Mouse (Mus musculus) limb, embryonic 11.5 days (tissue): ENCODE results near the gene Acsl3. TPM values are rescaled to one million over a fixed set of nuclear protein-coding genes. Genes with fewer than 3 reads are reported as not detected.

ENCODE experiments used
- ATAC-seq: fragments of 200-750 bp; cut with Nextera tagmentation; 2 replicates; pipeline ENCODE4 v1.8.0; 2017; ENCODE audit warnings: low read depth; ENCODE audit not compliant: insufficient number of reproducible peaks, low FRiP score, low TSS enrichment
- DNase-seq: peaks from one replicate; pipeline ENCODE4 v3.0.0-alpha.2; 2015; ENCODE audit warnings: low spot score
- H3K27ac ChIP-seq: fragments of 300-500 bp; sonication (generic); replicated peaks from 2 replicates; pipeline ENCODE4 v1.5.1; 2014; ENCODE audit warnings: low read depth, mild to moderate bottlenecking, low read length
- H3K27me3 ChIP-seq: fragments of 300-500 bp; sonication (generic); 2 replicates; pipeline ENCODE4 v1.6.1; 2014; ENCODE audit warnings: mild to moderate bottlenecking, low read length, mixed read lengths; ENCODE audit not compliant: control insufficient read depth, insufficient read depth
- H3K36me3 ChIP-seq: fragments of 300-500 bp; sonication (generic); 2 replicates; pipeline ENCODE4 v1.6.1; 2014; ENCODE audit warnings: mild to moderate bottlenecking, low read length, moderate library complexity, mixed read lengths; ENCODE audit not compliant: control insufficient read depth, insufficient read depth
- H3K4me1 ChIP-seq: fragments of 300-500 bp; sonication (generic); 2 replicates; pipeline ENCODE4 v1.6.1; 2014; ENCODE audit warnings: low read length, mixed read lengths; ENCODE audit not compliant: control insufficient read depth, insufficient read depth
- H3K4me2 ChIP-seq: fragments of 300-500 bp; sonication (generic); 2 replicates; pipeline ENCODE4 v1.6.1; 2014; ENCODE audit warnings: low read depth, mild to moderate bottlenecking, moderate library complexity; ENCODE audit not compliant: severe bottlenecking
- H3K4me3 ChIP-seq: fragments of 300-500 bp; sonication (generic); 2 replicates; pipeline ENCODE4 v1.5.1; 2014; ENCODE audit warnings: low read depth, low read length
- H3K9ac ChIP-seq: fragments of 300-500 bp; sonication (generic); 2 replicates; pipeline ENCODE4 v1.6.1; 2014; ENCODE audit warnings: mild to moderate bottlenecking, low read length
- H3K9me3 ChIP-seq: fragments of 300-500 bp; sonication (generic); 2 replicates; pipeline ENCODE4 v1.6.1; 2016; ENCODE audit warnings: low read length; ENCODE audit not compliant: control insufficient read depth
- WGBS: fragments of 180-500 bp; shearing (Covaris S2); extraction: QIAGEN DNeasy Blood & Tissue Kit; methylation state at CpG from one replicate; pipeline ENCODE4 v1.1.7; 2014; 5-methylcytosine and 5-hydroxymethylcytosine counted together
- polyA plus RNA-seq: library from polyadenylated mRNA; unstranded; fragments of >200 nt; fragmentation: Nextera tagmentation; extraction: Ambion mirVana; gene quantifications from 2 replicates; pipeline ENCODE4 v1.2.1, GENCODE M21; 2014

Gene Acsl3
- polyA plus RNA-seq: 85.6 and 88.6 TPM in 2 replicates

DNA sequence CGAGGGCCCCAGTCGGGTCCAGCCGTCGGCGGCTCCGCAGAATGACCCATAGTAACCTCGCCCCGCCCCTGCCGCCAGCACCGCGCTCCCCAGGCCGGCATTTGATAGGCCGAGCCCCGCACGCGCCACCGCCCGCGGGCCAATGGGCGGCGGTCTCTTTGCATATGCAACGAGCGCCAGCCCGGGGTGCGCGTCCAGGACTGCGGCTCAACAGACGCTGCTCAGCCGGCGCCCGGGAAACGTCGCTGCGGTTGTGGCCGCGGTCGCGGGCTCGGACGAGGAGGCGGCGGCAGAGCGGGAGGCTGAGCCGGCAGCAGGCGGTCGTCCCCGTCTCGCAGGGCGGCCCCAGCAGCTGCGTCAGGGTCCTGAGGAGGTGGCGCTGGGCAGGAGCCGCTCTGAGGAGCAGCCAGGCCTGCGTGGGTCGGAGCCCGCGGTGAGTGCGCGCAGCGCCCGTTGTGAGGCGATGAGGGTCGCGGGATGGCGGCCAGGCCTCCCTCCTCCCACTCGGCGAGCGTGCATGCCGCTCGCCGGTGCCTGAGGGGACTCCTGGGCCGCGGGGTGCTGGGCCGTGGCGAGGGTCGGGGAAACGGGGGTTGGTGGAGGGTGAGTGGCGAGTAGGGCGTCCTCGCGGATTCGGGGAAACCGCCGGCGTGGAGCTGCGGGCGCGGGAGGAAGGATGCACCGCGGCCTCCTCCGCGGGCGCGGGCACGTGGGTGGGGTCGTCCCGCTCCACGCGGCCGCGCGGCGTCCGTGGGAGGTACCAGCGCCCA lies at the start of gene Acsl3, which contains the start of gene Utp14b:
TSS of gene Acsl3 (plus strand) at position 155 of the 770 bp plus-strand sequence.
TSS of gene Utp14b (plus strand) at position 368 of the 770 bp plus-strand sequence.
- Histone ChIP-seq H3K27me3 (no peaks in the 10 kb centered on the region), H3K9me3 (no peaks in the 10 kb centered on the region), H3K4me1 (peaks cover 11% of the 10 kb centered on the region), H3K4me2 (peak within 1 kb of the TSS; percentile 74), H3K27ac (peak within 1 kb of the TSS; percentile 97), H3K4me3 (peak within 1 kb of the TSS; percentile 94), H3K36me3 (no peaks in the 10 kb centered on the region), H3K9ac (peak within 1 kb of the TSS; percentile 96)
- WGBS: under 1% methylated on average over 92 of the region's 104 CpGs
- DNase-seq (peak; percentile 98), ATAC-seq (peak; percentile 100)

DNA sequence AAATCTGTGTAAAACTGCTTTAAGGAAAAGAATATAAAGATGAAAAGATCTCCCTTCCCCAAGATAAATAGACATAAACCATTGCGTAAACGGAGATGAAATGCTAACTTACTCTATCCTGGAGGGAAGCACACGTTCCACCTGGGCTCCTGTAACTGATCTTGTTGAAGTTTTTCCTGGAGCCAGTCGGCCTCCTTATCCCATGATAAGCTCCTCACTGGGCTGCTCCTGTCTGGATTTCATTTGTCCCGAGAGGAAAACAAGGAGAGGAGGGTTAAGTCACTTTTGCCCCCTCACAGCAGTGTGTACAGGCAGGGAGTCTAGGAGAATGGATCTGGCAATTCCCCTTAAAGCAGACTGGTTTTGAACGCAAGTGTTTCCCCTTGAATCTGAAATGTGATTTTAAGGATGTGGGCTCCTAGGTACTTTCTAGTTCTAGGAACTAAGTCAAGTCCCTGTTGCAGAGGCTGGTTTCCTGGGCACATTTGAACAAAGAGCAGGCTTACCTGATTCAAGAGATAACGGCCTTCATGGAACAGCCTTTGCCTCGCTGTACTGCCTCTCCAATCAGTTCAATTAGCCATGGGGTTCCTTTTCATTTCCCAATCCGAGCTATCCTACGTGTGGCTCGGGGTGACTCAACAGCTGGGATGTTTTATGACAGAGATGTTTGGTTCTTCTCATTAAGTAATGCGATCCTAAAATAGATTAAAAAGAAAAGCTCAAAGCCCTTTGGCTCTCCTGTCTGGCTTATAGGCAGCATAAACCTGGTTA lies 48.3 kb upstream of the Acsl3 start:
- no peaks in the 10 kb centered on the region for H3K27me3 ChIP-seq
- H3K4me3 ChIP-seq: no peak overlapping the region
- H3K4me2 ChIP-seq: no peak overlapping the region
- no peaks in the 10 kb centered on the region for H3K36me3 ChIP-seq
- no peak overlapping the region for H3K9ac ChIP-seq
- peaks cover 6% of the 10 kb centered on the region; the same call in 1 of the 2 replicates for H3K4me1 ChIP-seq
- H3K9me3 ChIP-seq: no peaks in the 10 kb centered on the region
- WGBS: 23% methylated on average over 12 of the region's 12 CpGs
- DNase-seq (no peak), ATAC-seq (no peak)
- no peak overlapping the region for H3K27ac ChIP-seq

DNA sequence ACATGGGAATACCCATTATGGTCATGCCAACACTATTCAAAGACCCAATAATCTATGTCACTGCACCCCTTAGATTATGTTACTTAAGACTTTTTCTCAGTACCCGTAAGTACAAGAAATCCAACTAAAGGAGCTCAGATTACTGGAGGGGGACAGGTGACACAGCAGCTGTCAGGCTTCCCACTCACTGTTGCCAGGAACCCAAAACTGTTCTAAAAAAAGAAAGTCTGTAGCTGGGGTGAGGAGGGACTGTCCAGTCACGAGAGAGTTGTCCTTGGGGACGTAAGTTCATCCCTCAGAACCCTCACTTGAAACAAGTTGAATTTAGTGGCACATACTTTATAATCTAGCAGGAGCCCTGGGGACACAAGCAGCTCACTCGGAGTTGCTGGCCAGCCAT lies 46.6 kb upstream of the Acsl3 start:
- DNase-seq: no peak
- Histone ChIP-seq H3K4me2 (no peak overlapping the region), H3K36me3 (no peaks in the 10 kb centered on the region), H3K4me1 (peaks cover 6% of the 10 kb centered on the region; the same call in 1 of the 2 replicates), H3K9me3 (no peaks in the 10 kb centered on the region), H3K4me3 (no peak overlapping the region), H3K27ac (no peak overlapping the region), H3K9ac (no peak overlapping the region), H3K27me3 (no peaks in the 10 kb centered on the region)
- no peak for ATAC-seq
- 70% methylated on average over 4 of the region's 4 CpGs for WGBS

- no peak overlapping the region for H3K4me2 ChIP-seq
- H3K27me3 ChIP-seq: no peaks in the 10 kb centered on the region
- DNase-seq: no peak
- peaks cover 6% of the 10 kb centered on the region; the same call in 1 of the 2 replicates for H3K4me1 ChIP-seq
- no peaks in the 10 kb centered on the region for H3K36me3 ChIP-seq
- H3K9ac ChIP-seq: no peak overlapping the region
- no peak overlapping the region for H3K27ac ChIP-seq
- no peak overlapping the region for H3K4me3 ChIP-seq
- 80% methylated on average over 1 of the region's 1 CpGs for WGBS
- no peak for ATAC-seq
- no peaks in the 10 kb centered on the region for H3K9me3 ChIP-seq
Measured at GRCm38 (mm10) chr1:78612959-78613358, 44.7 kb upstream of the Acsl3 start.

DNA sequence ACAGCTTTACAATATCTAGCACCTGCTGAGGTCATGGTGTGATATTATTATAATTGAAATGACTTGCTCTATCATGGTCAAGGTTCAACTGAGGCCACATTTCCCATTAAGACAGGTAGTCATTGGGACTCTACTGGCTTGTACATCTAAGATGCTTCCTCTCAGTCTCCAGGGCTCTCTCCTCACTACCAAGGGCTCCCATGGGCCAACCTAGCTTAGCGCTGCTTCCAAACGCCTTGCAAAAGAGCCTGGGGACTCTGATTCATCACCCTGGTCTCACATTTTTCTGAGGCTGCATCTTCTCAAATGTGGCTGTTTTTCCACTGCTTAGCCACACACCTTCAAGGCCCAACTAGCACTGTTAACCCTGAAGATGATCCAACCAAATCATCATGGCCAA lies 33.3 kb upstream of the Acsl3 start:
- H3K4me3 ChIP-seq: no peak overlapping the region
- DNase-seq: no peak
- H3K4me2 ChIP-seq: no peak overlapping the region
- no peak overlapping the region for H3K27ac ChIP-seq
- no peak for ATAC-seq
- no peaks in the 10 kb centered on the region for H3K36me3 ChIP-seq
- 96% methylated on average over 2 of the region's 2 CpGs for WGBS
- H3K9ac ChIP-seq: no peak overlapping the region
- no peaks in the 10 kb centered on the region for H3K27me3 ChIP-seq
- no peaks in the 10 kb centered on the region for H3K9me3 ChIP-seq
- H3K4me1 ChIP-seq: no peaks in the 10 kb centered on the region

- DNase-seq: no peak
- H3K4me3 ChIP-seq: no peak overlapping the region
- ATAC-seq: no peak
- no peaks in the 10 kb centered on the region for H3K27me3 ChIP-seq
- no peak overlapping the region for H3K4me2 ChIP-seq
- 68% methylated on average over 3 of the region's 3 CpGs for WGBS
- no peak overlapping the region for H3K9ac ChIP-seq
- H3K27ac ChIP-seq: no peak overlapping the region
- H3K36me3 ChIP-seq: no peaks in the 10 kb centered on the region
- H3K9me3 ChIP-seq: no peaks in the 10 kb centered on the region
- no peaks in the 10 kb centered on the region for H3K4me1 ChIP-seq
Measured at GRCm38 (mm10) chr1:78634486-78634885, 23.1 kb upstream of the Acsl3 start.

GRCm38 (mm10) chr1:78640871-78641270 lies 16.8 kb upstream of the Acsl3 start:
- ATAC-seq (no peak), DNase-seq (no peak)
- H3K27me3 ChIP-seq: no peaks in the 10 kb centered on the region
- no peak overlapping the region for H3K4me2 ChIP-seq
- no peak overlapping the region for H3K27ac ChIP-seq
- no peaks in the 10 kb centered on the region for H3K36me3 ChIP-seq
- H3K4me1 ChIP-seq: no peaks in the 10 kb centered on the region
- H3K9me3 ChIP-seq: no peaks in the 10 kb centered on the region
- H3K9ac ChIP-seq: no peak overlapping the region
- H3K4me3 ChIP-seq: no peak overlapping the region

DNA sequence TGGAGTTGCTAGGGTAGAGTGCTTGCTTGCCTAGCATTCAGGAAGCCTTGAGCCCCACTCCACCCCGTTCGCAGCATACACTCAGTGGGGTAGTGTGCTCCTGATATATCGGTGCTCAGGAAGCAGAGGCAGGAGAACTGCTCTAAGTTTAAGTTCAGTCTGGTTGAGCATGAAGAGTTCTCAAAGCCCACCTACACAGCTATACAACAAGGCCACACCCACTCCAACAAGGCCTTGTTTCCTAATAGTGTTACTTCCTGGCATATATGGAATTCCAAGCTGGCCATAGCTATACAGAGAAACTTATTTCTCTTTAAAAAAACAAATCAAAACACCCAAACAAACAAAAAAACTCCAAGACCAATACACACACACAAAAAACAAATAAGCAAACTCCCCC lies 15.8 kb upstream of the Acsl3 start:
- Histone ChIP-seq H3K9me3 (no peaks in the 10 kb centered on the region), H3K4me1 (no peaks in the 10 kb centered on the region), H3K27me3 (no peaks in the 10 kb centered on the region), H3K4me3 (no peak overlapping the region), H3K4me2 (no peak overlapping the region), H3K27ac (no peak overlapping the region), H3K36me3 (no peaks in the 10 kb centered on the region), H3K9ac (no peak overlapping the region)
- ATAC-seq (no peak), DNase-seq (no peak)
- WGBS: 90% methylated on average over 3 of the region's 3 CpGs
